Mouse (Mus musculus): ENCODE data around the gene D10Jhu81e. TPM values are rescaled to one million over a fixed set of nuclear protein-coding genes. Genes with fewer than 3 reads are reported as not detected.

The D10Jhu81e gene
- polyA plus RNA-seq, 1 experiment from 2014 or later, result 18.6 TPM

GRCm38 (mm10) chr10:78143727-78144505 is 25.7 kb downstream of the D10Jhu81e start:
- Histone ChIP-seq H3K9ac (no peak overlapping the region), H3K4me3 (replicated peaks) (no peak overlapping the region), H3K4me2 (no peak overlapping the region), H3K27me3 (no peaks in the 10 kb centered on the region), H3K4me1 (replicated peaks) (peaks cover 19% of the 10 kb centered on the region), H3K36me3 (no peaks in the 10 kb centered on the region), H3K27ac (no peak overlapping the region), H3K9me3 (replicated peaks) (no peaks in the 10 kb centered on the region)
- DNase-seq (no peak), ATAC-seq (ENCODE audit: low read depth) (no peak)
- 32% methylated on average over 8 of the region's 8 CpGs for WGBS (ENCODE audit: insufficient replicate concordance)

DNA sequence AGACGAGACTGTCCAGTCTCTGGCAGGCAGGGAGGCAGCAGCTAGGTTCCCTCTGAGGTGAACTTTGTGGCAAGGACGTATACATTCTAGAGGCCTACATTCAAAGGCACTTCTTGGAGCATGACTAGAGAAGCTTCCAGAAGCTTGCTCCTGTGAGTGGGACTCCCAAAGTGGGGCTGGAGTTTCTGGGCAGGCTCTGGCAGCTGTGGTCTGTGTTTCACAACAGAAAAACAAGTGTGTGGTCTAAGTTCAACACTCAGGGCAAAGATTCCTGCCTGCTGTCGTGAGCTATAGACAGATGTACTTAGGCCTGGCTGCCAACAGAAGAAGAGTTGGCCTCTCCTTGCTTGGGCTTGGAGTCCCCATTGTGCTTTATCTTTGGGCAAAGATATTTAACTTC is 28.7 kb downstream of the D10Jhu81e start:
- Histone ChIP-seq H3K9ac (no peak overlapping the region), H3K36me3 (no peaks in the 10 kb centered on the region), H3K9me3 (replicated peaks) (no peaks in the 10 kb centered on the region), H3K4me3 (replicated peaks) (no peak overlapping the region), H3K27ac (no peak overlapping the region), H3K4me1 (replicated peaks) (peaks cover 22% of the 10 kb centered on the region), H3K4me2 (no peak overlapping the region), H3K27me3 (no peaks in the 10 kb centered on the region)
- WGBS (ENCODE audit: insufficient replicate concordance), result 49% methylated on average over 3 of the region's 3 CpGs
- ATAC-seq (ENCODE audit: low read depth) (no peak), DNase-seq (no peak)

DNA sequence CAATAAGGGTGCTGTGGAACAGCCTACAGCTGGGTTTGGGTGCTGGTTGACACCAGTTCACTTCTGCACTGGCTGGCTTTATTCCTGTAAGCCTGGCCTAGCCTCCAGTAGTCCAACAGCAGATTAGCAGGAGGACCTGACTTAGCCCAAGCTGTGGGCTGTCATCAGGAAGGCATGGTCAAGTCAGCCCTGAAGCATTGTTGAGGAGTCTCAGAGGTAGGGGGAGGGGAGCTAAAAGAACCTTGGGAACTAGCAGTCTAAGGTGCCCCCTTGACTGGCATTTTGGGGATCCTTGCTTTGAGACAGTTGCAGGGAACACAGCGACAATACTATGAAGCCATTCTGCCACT is 29.4 kb downstream of the D10Jhu81e start:
- DNase-seq (no peak), ATAC-seq (ENCODE audit: low read depth) (no peak)
- Histone ChIP-seq H3K4me2 (no peak overlapping the region), H3K4me3 (replicated peaks) (no peak overlapping the region), H3K27ac (no peak overlapping the region), H3K4me1 (replicated peaks) (peaks cover 29% of the 10 kb centered on the region), H3K27me3 (no peaks in the 10 kb centered on the region), H3K9ac (no peak overlapping the region), H3K9me3 (replicated peaks) (no peaks in the 10 kb centered on the region), H3K36me3 (no peaks in the 10 kb centered on the region)
- 63% methylated on average over 1 of the region's 1 CpGs for WGBS (ENCODE audit: insufficient replicate concordance)

- Histone ChIP-seq H3K4me1 (replicated peaks) (peaks cover 34% of the 10 kb centered on the region), H3K36me3 (no peaks in the 10 kb centered on the region), H3K4me3 (replicated peaks) (no peak overlapping the region), H3K27me3 (no peaks in the 10 kb centered on the region), H3K9me3 (replicated peaks) (no peaks in the 10 kb centered on the region), H3K9ac (no peak overlapping the region), H3K4me2 (no peak overlapping the region), H3K27ac (no peak overlapping the region)
- WGBS (ENCODE audit: insufficient replicate concordance), result 56% methylated on average over 11 of the region's 11 CpGs
- no peak for DNase-seq
- no peak for ATAC-seq (ENCODE audit: low read depth)
These were observed 29.9 kb downstream of the D10Jhu81e start for GRCm38 (mm10) chr10:78139572-78140250.

GRCm38 (mm10) chr10:78138812-78139523 is 30.6 kb downstream of the D10Jhu81e start:
- DNase-seq (no peak), ATAC-seq (ENCODE audit: low read depth) (no peak)
- Histone ChIP-seq H3K27me3 (no peaks in the 10 kb centered on the region), H3K4me1 (replicated peaks) (peaks cover 38% of the 10 kb centered on the region), H3K4me3 (replicated peaks) (no peak overlapping the region), H3K9me3 (replicated peaks) (no peaks in the 10 kb centered on the region), H3K27ac (peak overlapping the region; percentile 6; the same call in 1 of the 2 replicates), H3K4me2 (no peak overlapping the region), H3K36me3 (no peaks in the 10 kb centered on the region), H3K9ac (no peak overlapping the region)
- 45% methylated on average over 14 of the region's 14 CpGs for WGBS (ENCODE audit: insufficient replicate concordance)

- H3K36me3 ChIP-seq, result no peaks in the 10 kb centered on the region
- H3K4me3 ChIP-seq (replicated peaks), result no peak overlapping the region
- WGBS (ENCODE audit: insufficient replicate concordance), result 46% methylated on average over 3 of the region's 3 CpGs
- no peak overlapping the region for H3K27ac ChIP-seq
- peaks cover 40% of the 10 kb centered on the region for H3K4me1 ChIP-seq (replicated peaks)
- no peak for DNase-seq
- H3K27me3 ChIP-seq, result no peaks in the 10 kb centered on the region
- ATAC-seq (ENCODE audit: low read depth), result no peak
- no peaks in the 10 kb centered on the region for H3K9me3 ChIP-seq (replicated peaks)
- no peak overlapping the region for H3K9ac ChIP-seq
- no peak overlapping the region for H3K4me2 ChIP-seq
These were observed 32.4 kb downstream of the D10Jhu81e start for GRCm38 (mm10) chr10:78137191-78137590.

DNA sequence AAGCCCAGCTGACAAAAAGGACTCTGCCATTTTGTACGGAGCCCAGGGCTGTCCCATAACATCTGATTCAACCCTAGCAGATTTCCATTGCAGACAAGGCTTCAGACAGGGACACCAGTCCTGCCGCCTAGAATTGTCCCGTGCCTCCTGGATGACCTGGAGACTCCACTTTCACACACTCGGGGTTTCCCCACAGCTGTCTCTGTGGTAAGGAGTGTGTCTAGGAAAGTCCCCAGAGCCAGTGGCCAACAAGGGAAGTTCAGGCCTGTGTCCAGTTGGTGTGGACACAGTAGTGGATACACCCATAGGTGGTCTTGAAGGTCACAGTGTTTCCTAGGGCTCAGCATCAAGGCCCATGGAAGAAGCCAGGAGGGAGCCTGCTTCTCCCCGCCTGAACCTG is 33.6 kb downstream of the D10Jhu81e start:
- H3K36me3 ChIP-seq, result no peaks in the 10 kb centered on the region
- no peak for DNase-seq
- H3K27me3 ChIP-seq, result no peaks in the 10 kb centered on the region
- peak; percentile 22; the same call in 1 of the 2 replicates for ATAC-seq (ENCODE audit: low read depth)
- no peak overlapping the region for H3K9ac ChIP-seq
- H3K4me1 ChIP-seq (replicated peaks), result peaks cover 40% of the 10 kb centered on the region
- H3K27ac ChIP-seq, result peak overlapping the region; percentile 61
- no peak overlapping the region for H3K4me3 ChIP-seq (replicated peaks)
- H3K9me3 ChIP-seq (replicated peaks), result no peaks in the 10 kb centered on the region
- no peak overlapping the region for H3K4me2 ChIP-seq
- 54% methylated on average over 5 of the region's 5 CpGs for whole genome bisulfite sequencing (ENCODE audit: insufficient replicate concordance)

- DNase-seq (no peak), ATAC-seq (ENCODE audit: low read depth) (peak; percentile 59)
- H3K4me3 ChIP-seq (replicated peaks), result no peak overlapping the region
- 16% methylated on average over 14 of the region's 14 CpGs for WGBS (ENCODE audit: insufficient replicate concordance)
- no peak overlapping the region for H3K9ac ChIP-seq
- no peaks in the 10 kb centered on the region for H3K36me3 ChIP-seq
- peaks cover 33% of the 10 kb centered on the region for H3K4me1 ChIP-seq (replicated peaks)
- no peaks in the 10 kb centered on the region for H3K27me3 ChIP-seq
- peak overlapping the region; percentile 12; the same call in 1 of the 2 replicates for H3K4me2 ChIP-seq
- peak overlapping the region; percentile 69 for H3K27ac ChIP-seq
- H3K9me3 ChIP-seq (replicated peaks), result no peaks in the 10 kb centered on the region
These were observed 34.4 kb downstream of the D10Jhu81e start for GRCm38 (mm10) chr10:78134975-78135798.

DNA sequence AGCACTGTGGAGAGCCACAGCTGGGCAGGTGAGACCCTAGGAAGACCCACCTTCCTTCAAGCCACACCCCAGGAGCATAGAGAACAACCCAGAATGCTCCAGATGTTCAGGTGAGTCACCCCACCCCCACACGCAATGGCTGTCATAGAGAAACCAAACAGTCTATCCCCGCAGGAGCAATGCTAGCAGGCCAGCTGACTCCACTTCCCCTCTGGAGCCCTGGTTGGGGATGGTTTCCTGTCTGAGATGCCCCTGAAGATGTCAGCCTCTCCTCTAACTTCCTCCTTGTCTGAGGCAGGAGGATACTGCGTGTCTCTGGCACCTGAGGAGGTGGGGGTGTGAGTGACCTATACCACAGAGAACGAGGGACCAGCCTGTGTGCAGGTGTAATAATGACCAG is 35.2 kb downstream of the D10Jhu81e start:
- no peaks in the 10 kb centered on the region for H3K36me3 ChIP-seq
- H3K9ac ChIP-seq, result no peak overlapping the region
- ATAC-seq (ENCODE audit: low read depth) (no peak), DNase-seq (no peak)
- H3K9me3 ChIP-seq (replicated peaks), result no peaks in the 10 kb centered on the region
- peaks cover 33% of the 10 kb centered on the region for H3K4me1 ChIP-seq (replicated peaks)
- H3K4me3 ChIP-seq (replicated peaks), result no peak overlapping the region
- WGBS (ENCODE audit: insufficient replicate concordance), result 16% methylated on average over 4 of the region's 4 CpGs
- H3K4me2 ChIP-seq, result 0 out of 2 replicates have a peak overlapping the region, but pooled peaks have one; percentile 12
- H3K27ac ChIP-seq, result peak overlapping the region; percentile 69
- no peaks in the 10 kb centered on the region for H3K27me3 ChIP-seq

- peaks cover 13% of the 10 kb centered on the region for H3K4me1 ChIP-seq (replicated peaks)
- no peaks in the 10 kb centered on the region for H3K9me3 ChIP-seq (replicated peaks)
- no peak for DNase-seq
- no peaks in the 10 kb centered on the region for H3K36me3 ChIP-seq
- ATAC-seq (ENCODE audit: low read depth), result no peak
- H3K4me3 ChIP-seq (replicated peaks), result no peak overlapping the region
- WGBS (ENCODE audit: insufficient replicate concordance), result 51% methylated on average over 4 of the region's 4 CpGs
- no peaks in the 10 kb centered on the region for H3K27me3 ChIP-seq
- H3K9ac ChIP-seq, result no peak overlapping the region
- H3K27ac ChIP-seq, result no peak overlapping the region
- H3K4me2 ChIP-seq, result no peak overlapping the region
These were observed 39.6 kb downstream of the D10Jhu81e start for GRCm38 (mm10) chr10:78129998-78130397.

DNA sequence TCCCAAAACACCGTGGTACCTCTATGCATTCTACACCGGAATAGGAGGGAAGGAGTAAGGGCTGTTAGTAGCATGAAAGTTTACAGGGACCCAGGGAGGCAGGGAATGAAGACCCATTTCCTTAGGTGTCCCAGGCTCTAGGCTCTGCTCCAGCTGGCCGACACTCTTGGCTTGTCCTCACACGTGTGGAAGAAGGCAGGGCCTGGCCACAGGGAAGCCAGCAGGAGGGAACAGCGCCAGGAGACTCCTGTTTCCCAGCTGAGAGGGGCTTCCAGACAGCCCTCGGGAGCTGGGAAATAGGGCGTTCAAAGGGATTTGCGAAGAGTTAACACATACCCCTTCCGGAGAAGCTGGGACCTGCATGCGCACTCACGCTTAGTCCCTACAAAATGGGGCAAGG is 40.2 kb downstream of the D10Jhu81e start:
- Histone ChIP-seq H3K27ac (no peak overlapping the region), H3K4me3 (replicated peaks) (no peak overlapping the region), H3K9me3 (replicated peaks) (no peaks in the 10 kb centered on the region), H3K4me1 (replicated peaks) (peaks cover 8% of the 10 kb centered on the region), H3K4me2 (no peak overlapping the region), H3K27me3 (no peaks in the 10 kb centered on the region), H3K9ac (no peak overlapping the region), H3K36me3 (no peaks in the 10 kb centered on the region)
- ATAC-seq (ENCODE audit: low read depth) (no peak), DNase-seq (no peak)
- WGBS (ENCODE audit: insufficient replicate concordance), result 50% methylated on average over 11 of the region's 11 CpGs

Data from liver, embryonic 13.5 days (tissue).